Mouse (Mus musculus): ENCODE results near the gene 3110018I06Rik. TPM values are rescaled to one million over a fixed set of nuclear protein-coding genes. Genes with fewer than 3 reads are reported as not detected.

3110018I06Rik gene
- polyA plus RNA-seq, 1 experiment, result not detected

GRCm38 (mm10) chr12:107509661-107510237 is 21.3 kb downstream of the 3110018I06Rik start:
- no peak for TF ChIP-seq TAL1 (IDR thresholded peaks at IDR 0.05; ENCODE audit: low read length)
- TF ChIP-seq GATA1 (IDR thresholded peaks at IDR 0.05; ENCODE audit: low read length), result no peak
- Histone ChIP-seq H3K4me1 (ENCODE audit: control insufficient read depth) (no peaks in the 10 kb centered on the region), H3K9me3 (ENCODE audit: control insufficient read depth, low read length) (peaks cover 55% of the 10 kb centered on the region), H3K4me3 (replicated peaks) (no peak overlapping the region), H3K27me3 (ENCODE audit: control insufficient read depth) (no peaks in the 10 kb centered on the region), H3K36me3 (ENCODE audit: control insufficient read depth) (no peaks in the 10 kb centered on the region)

DNA sequence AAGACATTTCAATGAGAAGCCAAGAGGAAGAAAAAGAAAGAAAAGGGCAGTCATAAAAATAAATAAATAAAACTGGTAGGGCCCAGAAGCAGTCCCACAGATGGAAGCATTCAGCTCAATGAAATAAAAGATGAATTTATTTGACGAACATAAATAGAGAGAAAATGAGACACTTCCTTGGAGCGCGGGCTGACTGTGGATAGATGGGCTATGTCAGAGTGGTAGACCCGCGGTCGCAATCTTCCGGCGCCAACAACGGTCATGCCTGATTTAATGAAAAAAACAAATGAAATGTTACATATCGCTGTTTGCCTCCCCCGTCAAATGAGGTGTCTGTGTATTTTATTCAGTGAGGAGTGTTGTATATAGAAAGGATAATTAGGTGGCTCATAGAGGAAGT is 22.7 kb downstream of the 3110018I06Rik start:
- Histone ChIP-seq H3K36me3 (ENCODE audit: control insufficient read depth) (no peaks in the 10 kb centered on the region), H3K4me3 (replicated peaks) (no peak overlapping the region), H3K9me3 (ENCODE audit: control insufficient read depth, low read length) (peaks cover 60% of the 10 kb centered on the region), H3K4me1 (ENCODE audit: control insufficient read depth) (no peaks in the 10 kb centered on the region), H3K27me3 (ENCODE audit: control insufficient read depth) (no peaks in the 10 kb centered on the region)
- no peak for TF ChIP-seq TAL1 (IDR thresholded peaks at IDR 0.05; ENCODE audit: low read length)
- TF ChIP-seq GATA1 (IDR thresholded peaks at IDR 0.05; ENCODE audit: low read length), result no peak

- Histone ChIP-seq H3K36me3 (ENCODE audit: control insufficient read depth) (no peaks in the 10 kb centered on the region), H3K27me3 (ENCODE audit: control insufficient read depth) (no peaks in the 10 kb centered on the region), H3K4me3 (replicated peaks) (no peak overlapping the region), H3K4me1 (ENCODE audit: control insufficient read depth) (no peaks in the 10 kb centered on the region), H3K9me3 (ENCODE audit: control insufficient read depth, low read length) (peaks cover 59% of the 10 kb centered on the region)
- TF ChIP-seq GATA1 (IDR thresholded peaks at IDR 0.05; ENCODE audit: low read length), result no peak
- TF ChIP-seq TAL1 (IDR thresholded peaks at IDR 0.05; ENCODE audit: low read length), result no peak
Measured at GRCm38 (mm10) chr12:107516265-107517217, 28.1 kb downstream of the 3110018I06Rik start.

GRCm38 (mm10) chr12:107520941-107521340 is 32.5 kb downstream of the 3110018I06Rik start:
- Histone ChIP-seq H3K36me3 (ENCODE audit: control insufficient read depth) (no peaks in the 10 kb centered on the region), H3K27me3 (ENCODE audit: control insufficient read depth) (no peaks in the 10 kb centered on the region), H3K4me1 (ENCODE audit: control insufficient read depth) (no peaks in the 10 kb centered on the region), H3K4me3 (replicated peaks) (no peak overlapping the region), H3K9me3 (ENCODE audit: control insufficient read depth, low read length) (peaks cover 34% of the 10 kb centered on the region)
- TF ChIP-seq GATA1 (IDR thresholded peaks at IDR 0.05; ENCODE audit: low read length) (no peak), TAL1 (IDR thresholded peaks at IDR 0.05; ENCODE audit: low read length) (no peak)

GRCm38 (mm10) chr12:107528346-107528880 is 40.0 kb downstream of the 3110018I06Rik start:
- no peaks in the 10 kb centered on the region for H3K4me1 ChIP-seq (ENCODE audit: control insufficient read depth)
- no peak overlapping the region for H3K4me3 ChIP-seq (replicated peaks)
- H3K36me3 ChIP-seq (ENCODE audit: control insufficient read depth), result no peaks in the 10 kb centered on the region
- no peak for TF ChIP-seq TAL1 (IDR thresholded peaks at IDR 0.05; ENCODE audit: low read length)
- TF ChIP-seq GATA1 (IDR thresholded peaks at IDR 0.05; ENCODE audit: low read length), result no peak
- H3K27me3 ChIP-seq (ENCODE audit: control insufficient read depth), result no peaks in the 10 kb centered on the region
- H3K9me3 ChIP-seq (ENCODE audit: control insufficient read depth, low read length), result peaks cover 16% of the 10 kb centered on the region

GRCm38 (mm10) chr12:107532871-107533270 is 44.4 kb downstream of the 3110018I06Rik start:
- Histone ChIP-seq H3K27me3 (ENCODE audit: control insufficient read depth) (no peaks in the 10 kb centered on the region), H3K4me1 (ENCODE audit: control insufficient read depth) (no peaks in the 10 kb centered on the region), H3K36me3 (ENCODE audit: control insufficient read depth) (no peaks in the 10 kb centered on the region), H3K4me3 (replicated peaks) (no peak overlapping the region), H3K9me3 (ENCODE audit: control insufficient read depth, low read length) (peaks cover 22% of the 10 kb centered on the region)
- no peak for TF ChIP-seq TAL1 (IDR thresholded peaks at IDR 0.05; ENCODE audit: low read length)
- no peak for TF ChIP-seq GATA1 (IDR thresholded peaks at IDR 0.05; ENCODE audit: low read length)

All from erythroblast, embryonic 14.5 days (primary cell).